Mouse (Mus musculus) hematopoietic stem cell, adult 5-6 weeks (primary cell): ENCODE results near the gene Slc1a4. TPM values are rescaled to one million over a fixed set of nuclear protein-coding genes. Genes with fewer than 3 reads are reported as not detected.
A peak's percentile ranks its signal among the peaks of the same experiment; 100 is the strongest.

Source experiments
- ATAC-seq, 2 experiments: fragments of 125-278 bp in 1 of 2; replicated peaks in 1 of 2; 2 replicates each; pipeline ENCODE4 v1.8.0; 2016 to 2017; ENCODE audit warnings: inconsistent platforms in 2 of 2, mild to moderate bottlenecking in 2 of 2, moderate number of reproducible peaks in 2 of 2, low read depth in 1 of 2, moderate TSS enrichment in 1 of 2; ENCODE audit not compliant: low FRiP score in 2 of 2, poor library complexity in 2 of 2, severe bottlenecking in 2 of 2, insufficient read depth in 1 of 2, low TSS enrichment in 1 of 2
- total RNA-seq: library from RNA; stranded (forward); fragments of 172-1452, 232-1000 nt; gene quantifications from 2 replicates; pipeline ENCODE4 v1.2.3, GENCODE M21; 2017

Slc1a4 gene
- total RNA-seq, 1 experiment from 2014 or later: 0.99 TPM

- no peak for ATAC-seq
Observed at GRCm38 (mm10) chr11:20329711-20330110, 2.8 kb downstream of the Slc1a4 start.

DNA sequence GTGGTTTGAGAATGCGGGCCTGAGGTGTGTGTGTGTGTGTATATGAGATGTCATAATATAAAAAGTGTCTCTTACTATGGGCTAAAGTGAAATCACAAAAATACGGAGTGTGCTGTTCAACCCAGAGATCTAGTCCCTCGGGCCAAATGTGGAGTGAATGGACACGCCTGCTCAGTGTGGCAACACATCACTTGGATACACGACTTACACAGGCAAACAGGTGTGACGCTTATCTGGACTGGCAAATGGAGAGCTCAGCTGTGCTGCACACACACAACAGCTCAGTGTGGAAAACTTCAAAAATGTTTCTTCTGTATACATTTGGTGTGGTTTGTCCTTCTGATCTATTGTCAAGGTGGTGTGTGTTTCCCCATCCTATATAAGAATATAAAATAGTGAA is 3.7 kb downstream of the Slc1a4 start:
- no peak for ATAC-seq

GRCm38 (mm10) chr11:20326328-20326995 is 6.1 kb downstream of the Slc1a4 start:
- ATAC-seq: no peak

GRCm38 (mm10) chr11:20325073-20325694 is 7.3 kb downstream of the Slc1a4 start:
- ATAC-seq: no peak

DNA sequence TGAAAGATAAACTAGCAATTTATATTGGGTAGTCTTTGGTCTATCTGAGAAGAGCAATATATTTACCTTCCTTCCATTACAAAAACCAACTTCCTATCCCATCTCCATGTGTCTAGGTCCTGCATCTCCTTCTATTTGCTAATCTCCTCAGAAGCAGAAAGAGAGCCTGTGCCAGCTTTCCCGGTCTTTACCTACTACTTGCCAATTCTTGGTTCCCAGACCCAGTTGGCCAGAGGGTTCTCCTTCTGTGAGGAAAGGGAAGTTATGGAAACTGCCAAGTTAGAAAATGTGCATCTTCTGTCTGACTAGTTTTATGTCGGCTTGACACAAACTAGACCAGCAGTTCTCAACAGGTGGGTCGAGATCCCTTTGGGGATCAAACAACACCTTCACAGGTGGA is 8.5 kb downstream of the Slc1a4 start:
- no peak for ATAC-seq

GRCm38 (mm10) chr11:20322366-20322765 is 10.1 kb downstream of the Slc1a4 start:
- ATAC-seq: no peak

- ATAC-seq: no peak
Observed at GRCm38 (mm10) chr11:20320661-20321060, 11.9 kb downstream of the Slc1a4 start.

GRCm38 (mm10) chr11:20318659-20319454 is 13.7 kb downstream of the Slc1a4 start:
- ATAC-seq: no peak

DNA sequence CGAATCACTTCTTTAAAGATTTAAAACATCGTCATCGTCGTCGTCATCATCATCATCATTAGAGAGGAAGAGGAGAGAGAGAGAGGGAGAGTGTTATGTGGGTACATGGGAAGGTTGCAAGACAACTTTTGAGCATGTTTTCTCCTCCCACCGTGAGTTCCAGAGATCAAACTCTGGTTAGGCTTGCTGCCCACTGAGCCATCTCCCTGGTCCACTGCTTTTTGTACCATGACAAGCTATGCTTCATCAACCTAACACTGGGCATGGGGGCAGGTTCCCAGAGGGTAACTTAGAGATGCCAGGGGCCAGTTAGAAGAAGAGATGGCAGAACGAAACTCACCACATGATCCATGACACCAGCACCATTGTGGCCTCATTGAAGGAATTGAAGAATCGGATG is 18.9 kb downstream of the Slc1a4 start:
- no peak for ATAC-seq

GRCm38 (mm10) chr11:20309044-20309443 is 23.5 kb downstream of the Slc1a4 start:
- no peak for ATAC-seq

- ATAC-seq: no peak
Observed at GRCm38 (mm10) chr11:20307409-20307808, 25.1 kb downstream of the Slc1a4 start.

GRCm38 (mm10) chr11:20305641-20306040 is 26.9 kb downstream of the Slc1a4 start:
- ATAC-seq: no peak

- ATAC-seq: no peak
Observed at GRCm38 (mm10) chr11:20304341-20304740, 28.2 kb downstream of the Slc1a4 start.

- ATAC-seq: peak in 1 of 2 experiments; percentile 46; a peak in 2 of 4 replicates
Observed at GRCm38 (mm10) chr11:20301332-20301731, 31.2 kb downstream of the Slc1a4 start.

DNA sequence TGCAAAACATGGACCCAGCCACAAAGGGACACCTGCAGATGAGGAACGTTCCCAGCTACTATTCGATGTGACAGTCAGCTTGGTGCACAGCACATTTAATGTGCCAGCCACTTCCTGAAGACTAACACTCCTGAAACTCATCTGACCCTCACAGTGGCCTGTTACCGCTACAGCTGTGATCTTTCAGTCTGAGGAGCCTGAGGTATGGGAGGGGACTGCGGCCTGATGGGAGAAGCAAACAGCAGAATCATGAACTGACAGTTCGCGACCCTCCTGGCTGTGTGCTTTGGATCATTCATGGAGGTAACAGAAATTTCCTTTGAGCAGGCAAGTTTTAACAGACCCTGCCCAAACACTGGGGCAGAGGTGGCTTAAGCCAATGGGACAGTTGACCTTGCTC is 31.7 kb downstream of the Slc1a4 start:
- ATAC-seq: no peak

- ATAC-seq: no peak
Observed at GRCm38 (mm10) chr11:20299900-20300299, 32.6 kb downstream of the Slc1a4 start.

GRCm38 (mm10) chr11:20284463-20284862 is 48.0 kb downstream of the Slc1a4 start:
- no peak for ATAC-seq

GRCm38 (mm10) chr11:20282601-20283219 is 49.8 kb downstream of the Slc1a4 start:
- no peak for ATAC-seq
